Mouse (Mus musculus) frontal cortex, adult 2 months (tissue): ENCODE results near the gene Pitpnb. TPM values are rescaled to one million over a fixed set of nuclear protein-coding genes. Genes with fewer than 3 reads are reported as not detected.

Experiments
- DNase-seq, 2 experiments: peaks; one replicate each; pipeline ENCODE4 v3.0.0; 2022; ENCODE audit warnings: low spot score in 1 of 2; ENCODE audit errors: extremely low spot score in 1 of 2
- polyA plus RNA-seq: library from polyadenylated mRNA; depleted of rRNA; stranded (reverse); fragments of >200 nt; gene quantifications from 2 replicates; pipeline ENCODE4 v1.2.3, GENCODE M21; 2012

The Pitpnb gene
- polyA plus RNA-seq, 1 experiment: 68.4 TPM

DNA sequence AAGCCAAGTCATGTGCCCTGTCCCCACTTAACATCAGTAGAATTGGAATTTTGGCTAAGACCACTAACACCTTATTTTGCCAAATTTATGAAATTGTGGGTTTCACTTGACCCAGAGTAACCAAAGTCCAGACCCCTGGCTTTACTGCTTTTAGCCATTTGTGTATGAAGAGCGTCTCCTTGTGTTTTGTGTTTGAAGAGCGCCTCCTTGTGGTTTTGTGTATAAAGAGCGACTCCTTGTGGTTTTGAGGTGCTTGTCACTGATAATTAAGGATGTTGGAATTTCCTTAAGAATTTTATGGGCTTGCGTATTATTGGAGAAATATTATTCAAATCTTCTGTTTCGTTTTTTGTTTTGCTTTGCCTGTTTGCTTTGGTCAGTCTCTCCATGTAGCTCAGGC is 11.0 kb downstream of the Pitpnb start:
- peak in 1 of 2 experiments; percentile 49 for DNase-seq

GRCm38 (mm10) chr5:111344721-111345400 is 14.3 kb downstream of the Pitpnb start:
- no peak for DNase-seq

- no peak for DNase-seq
Observed at GRCm38 (mm10) chr5:111356811-111357617, 26.5 kb downstream of the Pitpnb start.

- no peak for DNase-seq
Observed at GRCm38 (mm10) chr5:111360546-111360945, 30.0 kb downstream of the Pitpnb start.

DNA sequence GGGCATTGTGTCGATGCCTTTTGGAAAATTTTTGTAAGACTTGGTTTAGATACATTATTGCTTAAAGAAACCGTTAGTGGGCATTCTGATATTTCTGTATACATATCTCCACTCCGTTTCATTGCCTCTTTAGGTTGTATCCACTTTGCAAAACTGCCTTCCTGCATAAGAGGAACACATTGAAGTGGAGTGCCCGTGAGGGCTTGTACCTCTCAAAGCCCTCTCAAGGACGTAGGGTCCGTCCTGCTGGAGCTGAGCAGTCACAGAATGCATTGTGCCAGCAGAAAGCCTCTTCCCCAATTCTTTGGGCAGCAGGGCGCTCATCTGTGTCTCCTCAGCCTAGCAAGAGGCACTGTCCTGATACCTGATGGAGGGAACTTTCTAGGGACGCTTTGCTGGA is 30.5 kb downstream of the Pitpnb start:
- DNase-seq: no peak

- no peak for DNase-seq
Observed at GRCm38 (mm10) chr5:111361846-111362245, 31.3 kb downstream of the Pitpnb start.

GRCm38 (mm10) chr5:111363446-111364062 is 33.0 kb downstream of the Pitpnb start:
- no peak for DNase-seq

- peak in 1 of 2 experiments; percentile 78 for DNase-seq
Observed at GRCm38 (mm10) chr5:111364533-111364932, 34.0 kb downstream of the Pitpnb start.

DNA sequence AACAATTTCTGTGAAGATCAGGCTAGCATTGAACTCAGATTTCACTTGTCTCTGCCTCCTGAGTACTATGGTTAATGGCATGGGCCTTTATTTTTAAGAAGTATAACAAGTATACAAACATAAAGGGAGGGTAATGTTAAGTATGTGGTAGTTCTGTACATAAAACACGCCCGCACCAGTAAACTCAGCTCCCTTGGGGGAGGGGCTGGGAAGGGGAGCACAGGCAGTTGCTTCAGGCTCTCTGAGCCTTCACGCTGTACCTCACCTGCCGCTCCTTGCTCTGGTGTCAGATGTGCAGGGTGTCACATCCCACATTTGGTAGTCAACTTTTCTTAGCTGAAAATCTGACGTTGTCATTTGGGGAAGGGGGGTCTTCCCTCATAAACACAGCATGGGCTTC is 35.6 kb downstream of the Pitpnb start:
- no peak for DNase-seq

GRCm38 (mm10) chr5:111367937-111368517 is 37.5 kb downstream of the Pitpnb start:
- DNase-seq: no peak

DNA sequence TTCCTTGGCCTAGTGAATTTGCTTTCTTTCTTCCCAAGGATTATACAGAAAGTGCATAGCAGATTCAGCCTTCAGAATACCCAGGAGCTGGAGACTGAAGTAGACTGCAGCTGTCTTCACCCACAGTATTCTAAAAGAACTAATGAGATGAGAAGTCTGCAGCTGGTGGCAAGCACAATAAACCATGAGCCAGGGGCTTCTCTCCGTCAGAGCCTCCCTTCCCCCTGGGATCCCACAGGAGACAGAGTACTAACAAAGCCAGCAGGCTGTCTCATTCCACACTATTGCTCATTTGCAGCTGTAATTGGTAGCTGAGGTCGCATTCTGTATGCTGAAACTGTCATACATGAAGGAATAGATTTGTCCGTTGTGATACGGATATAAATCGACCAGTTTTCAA is 38.0 kb downstream of the Pitpnb start:
- no peak for DNase-seq

GRCm38 (mm10) chr5:111375616-111376015 is 45.1 kb downstream of the Pitpnb start:
- DNase-seq: no peak

GRCm38 (mm10) chr5:111376276-111377020 is 45.9 kb downstream of the Pitpnb start:
- DNase-seq: peak; percentile 53 to 70

DNA sequence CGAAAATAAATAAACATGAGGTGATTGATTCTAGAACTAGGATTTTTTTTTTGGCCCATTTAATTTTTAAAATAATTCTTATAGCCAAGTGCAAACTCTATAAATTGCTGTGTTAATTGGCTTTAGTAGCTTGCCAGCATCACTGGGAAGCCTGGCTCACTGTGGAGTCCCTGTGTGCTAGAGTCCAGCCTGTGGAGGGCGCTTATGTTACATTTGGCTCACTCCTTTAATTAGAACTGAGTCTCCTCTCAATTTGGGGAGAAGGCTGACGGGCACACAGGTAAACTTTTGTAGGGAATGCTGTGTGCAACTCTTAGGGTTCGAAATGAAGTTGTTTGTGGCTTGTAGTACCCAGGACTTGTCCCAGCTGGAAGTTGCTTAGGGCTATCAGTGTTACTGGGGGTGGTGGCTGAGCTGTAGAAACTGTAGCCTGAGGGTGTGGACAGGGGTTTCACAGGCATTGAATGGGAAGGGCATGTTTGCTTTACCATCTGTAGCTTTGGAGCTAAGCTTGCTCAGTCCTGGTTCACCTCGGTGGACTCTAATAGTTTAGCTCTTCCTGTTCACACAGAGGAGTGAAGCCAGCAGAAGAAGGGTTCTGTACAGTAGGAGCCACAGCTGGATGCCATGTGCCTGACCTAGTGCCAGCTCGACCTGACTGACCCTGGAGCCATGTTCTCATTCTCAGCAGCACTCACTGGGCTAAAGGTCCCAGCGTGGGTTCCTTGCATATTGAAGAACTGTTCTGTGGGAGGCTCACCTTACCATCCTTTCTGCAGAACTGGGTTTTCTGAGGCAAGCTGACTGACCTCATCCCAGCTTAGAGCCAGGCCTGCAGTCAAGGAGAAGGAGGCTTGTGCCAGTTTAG is 47.8 kb downstream of the Pitpnb start:
- no peak for DNase-seq

DNA sequence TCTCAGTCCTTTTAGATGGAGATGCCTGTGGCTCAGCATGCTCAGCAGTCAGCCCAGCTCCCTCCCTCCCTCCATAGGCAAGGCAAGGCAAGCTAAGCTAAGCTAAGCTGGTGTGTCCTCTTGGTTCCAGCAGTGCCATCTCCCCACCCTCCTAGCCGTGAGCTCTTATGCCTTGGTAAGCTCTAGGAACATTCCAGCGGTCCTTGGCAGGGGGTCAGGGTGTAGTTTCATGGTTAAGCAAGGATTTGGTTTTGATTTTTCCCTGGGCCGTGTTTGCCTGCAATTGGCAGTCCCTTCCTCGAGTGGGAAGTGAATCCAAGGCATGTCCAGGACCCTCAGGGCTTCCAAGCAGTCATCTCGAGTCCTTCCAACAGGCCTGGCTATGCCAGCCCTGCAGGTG is 52.8 kb downstream of the Pitpnb start:
- no peak for DNase-seq

GRCm38 (mm10) chr5:111390911-111391310 is 60.3 kb downstream of the Pitpnb start:
- no peak for DNase-seq

DNA sequence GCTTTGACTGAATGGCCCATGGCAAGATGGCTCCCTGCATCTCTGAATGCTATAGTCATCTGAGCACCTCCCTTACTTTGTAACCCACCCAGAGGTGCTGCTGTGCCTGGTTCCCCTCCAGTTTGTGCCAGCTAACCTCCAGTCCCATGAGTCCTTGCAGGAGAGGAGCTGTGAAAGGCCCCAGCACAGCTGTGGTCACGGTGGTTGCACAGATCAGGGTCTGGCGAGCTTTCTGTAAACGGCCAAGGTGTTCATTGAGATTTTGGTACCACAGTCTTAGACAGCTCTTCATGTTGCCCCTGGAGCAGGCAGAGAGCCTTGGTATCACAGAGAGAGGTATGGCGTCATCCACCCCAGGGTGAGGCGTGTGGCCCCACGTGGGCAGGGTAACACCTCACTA is 60.9 kb downstream of the Pitpnb start:
- DNase-seq: no peak

DNA sequence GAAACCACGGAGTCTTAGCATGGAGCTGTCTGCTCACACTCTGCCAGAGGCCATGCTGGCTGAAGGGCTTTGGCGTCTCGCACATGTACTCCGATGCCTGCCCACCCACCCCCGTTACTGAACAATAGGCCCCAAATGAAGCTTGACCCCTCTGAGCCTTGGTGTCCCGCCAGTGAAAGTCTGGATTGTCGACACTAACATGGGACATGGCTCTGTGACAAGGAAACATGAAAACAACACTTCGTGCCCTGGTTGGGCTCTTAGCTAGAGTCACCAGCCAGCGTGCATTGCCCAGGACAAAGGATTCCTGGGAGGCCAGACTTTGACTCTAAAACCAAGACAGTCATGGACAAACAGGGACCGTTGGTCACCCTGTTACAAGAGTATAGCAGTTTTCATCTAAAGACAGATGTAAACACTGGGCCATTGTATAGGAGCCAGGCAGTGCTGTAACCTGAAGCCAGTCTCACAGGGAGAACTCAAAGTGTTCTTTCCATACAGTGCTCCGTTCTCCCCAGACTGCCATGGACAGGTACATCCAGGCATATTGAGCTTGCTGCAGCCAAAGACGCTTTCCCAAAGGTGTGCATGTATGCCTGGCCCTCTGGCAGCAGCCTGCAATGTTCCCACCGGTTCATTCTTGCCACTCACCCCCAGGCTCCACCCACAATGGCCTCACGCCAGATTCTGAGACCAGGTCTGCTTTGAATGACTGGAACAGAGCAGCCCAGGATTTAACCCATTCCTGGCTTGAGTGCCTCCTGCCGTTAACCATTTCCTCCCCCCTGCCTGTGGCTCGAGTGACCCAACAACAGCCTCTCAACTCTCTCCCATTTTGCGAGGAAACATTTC is 63.0 kb downstream of the Pitpnb start:
- DNase-seq: no peak
